Mouse (Mus musculus): Measurements from ENCODE around the gene Col5a1.

- TF ChIP-seq CTCF (IDR thresholded peaks at IDR 0.05; ENCODE audit: control insufficient read depth, insufficient read depth, insufficient read length) (no peak), USF1 (IDR thresholded peaks at IDR 0.05; ENCODE audit: low read depth) (no peak), MAX (IDR thresholded peaks at IDR 0.05) (no peak), FOSL1 (IDR thresholded peaks at IDR 0.05; ENCODE audit: insufficient read depth, low read length, poor library complexity, severe bottlenecking) (no peak), MYOD1 (IDR thresholded peaks at IDR 0.05; ENCODE audit: control insufficient read depth, insufficient read length, low read depth) (no peak), CEBPB (IDR thresholded peaks at IDR 0.05; ENCODE audit: low read depth) (no peak)
These were observed 151.5 kb downstream of the Col5a1 start for GRCm38 (mm10) chr2:28037505-28038390.

Measured in C2C12 (cell line).